Mouse (Mus musculus) C2C12 (cell line): ENCODE results near the gene Kat6b. TPM values are rescaled to one million over a fixed set of nuclear protein-coding genes. Genes with fewer than 3 reads are reported as not detected.

Source experiments
- H3K27me3 ChIP-seq: one replicate; pipeline ENCODE4 v1.6.1; 2011; ENCODE audit not compliant: control insufficient read depth, insufficient read depth, insufficient read length
- H3K36me3 ChIP-seq: one replicate; pipeline ENCODE4 v1.6.1; 2011; ENCODE audit not compliant: control insufficient read depth, insufficient read depth
- H3K4me3 ChIP-seq: one replicate; pipeline ENCODE4 v1.5.1; 2011; ENCODE audit warnings: mild to moderate bottlenecking, control low read depth; ENCODE audit not compliant: poor library complexity, insufficient read depth, severe bottlenecking
- H3K79me2 ChIP-seq: one replicate; pipeline ENCODE4 v1.6.1; 2011; ENCODE audit not compliant: control insufficient read depth, insufficient read depth
- H3K79me3 ChIP-seq: one replicate; pipeline ENCODE4 v1.6.1; 2011; ENCODE audit warnings: low read depth, control low read depth
- H3ac ChIP-seq: one replicate; pipeline ENCODE3; 2011; ENCODE audit warnings: low read depth; ENCODE audit not compliant: control insufficient read depth, insufficient read length
- CEBPB ChIP-seq: IDR thresholded peaks from one replicate; pipeline ENCODE4 v1.6.1; 2011; ENCODE audit warnings: low read depth, mild to moderate bottlenecking, control low read depth, moderate library complexity
- CTCF ChIP-seq: IDR thresholded peaks from one replicate; pipeline ENCODE4 v1.5.1; 2011; ENCODE audit not compliant: control insufficient read depth, insufficient read depth, insufficient read length
- FOSL1 ChIP-seq: IDR thresholded peaks from one replicate; pipeline ENCODE4 v1.8.0; 2011; ENCODE audit warnings: mild to moderate bottlenecking, low read length; ENCODE audit not compliant: poor library complexity, insufficient read depth, severe bottlenecking
- MAX ChIP-seq: IDR thresholded peaks from one replicate; pipeline ENCODE4 v1.6.1; 2011; ENCODE audit warnings: mild to moderate bottlenecking, control low read depth
- MYOD1 ChIP-seq: IDR thresholded peaks from one replicate; pipeline ENCODE4 v1.6.1; 2011; ENCODE audit warnings: low read depth; ENCODE audit not compliant: control insufficient read depth, insufficient read length
- MYOG ChIP-seq: IDR thresholded peaks from one replicate; pipeline ENCODE4 v1.6.1; 2011; ENCODE audit not compliant: control insufficient read depth, insufficient read length; ENCODE audit errors: extremely low read depth
- USF1 ChIP-seq: IDR thresholded peaks from one replicate; pipeline ENCODE4 v1.6.1; 2011; ENCODE audit warnings: low read depth, mild to moderate bottlenecking, control low read depth, moderate library complexity
- polyA plus RNA-seq: library from polyadenylated mRNA; unstranded; fragments of >200 nt; fragmentation: generic; extraction: Trizol; gene quantifications from one replicate; pipeline ENCODE4 v1.2.1, GENCODE M21; 2012; ENCODE audit warnings: missing spikeins

Gene Kat6b
- polyA plus RNA-seq, 1 experiment: 2.7 TPM

GRCm38 (mm10) chr14:21683834-21684233, 202.6 kb downstream of the Kat6b start:
- no peaks in the 10 kb centered on the region for H3K36me3 ChIP-seq
- no peaks in the 10 kb centered on the region for H3K79me3 ChIP-seq
- no peaks in the 10 kb centered on the region for H3K79me2 ChIP-seq
- no peak overlapping the region for H3ac ChIP-seq
- no peaks in the 10 kb centered on the region for H3K27me3 ChIP-seq
- H3K4me3 ChIP-seq: no peak overlapping the region
- no peak for TF ChIP-seq CEBPB
- no peak for TF ChIP-seq MYOG
- no peak for TF ChIP-seq MAX
- TF ChIP-seq MYOD1: peak; percentile 66
- no peak for TF ChIP-seq FOSL1
- no peak for TF ChIP-seq CTCF
- TF ChIP-seq USF1: no peak

DNA sequence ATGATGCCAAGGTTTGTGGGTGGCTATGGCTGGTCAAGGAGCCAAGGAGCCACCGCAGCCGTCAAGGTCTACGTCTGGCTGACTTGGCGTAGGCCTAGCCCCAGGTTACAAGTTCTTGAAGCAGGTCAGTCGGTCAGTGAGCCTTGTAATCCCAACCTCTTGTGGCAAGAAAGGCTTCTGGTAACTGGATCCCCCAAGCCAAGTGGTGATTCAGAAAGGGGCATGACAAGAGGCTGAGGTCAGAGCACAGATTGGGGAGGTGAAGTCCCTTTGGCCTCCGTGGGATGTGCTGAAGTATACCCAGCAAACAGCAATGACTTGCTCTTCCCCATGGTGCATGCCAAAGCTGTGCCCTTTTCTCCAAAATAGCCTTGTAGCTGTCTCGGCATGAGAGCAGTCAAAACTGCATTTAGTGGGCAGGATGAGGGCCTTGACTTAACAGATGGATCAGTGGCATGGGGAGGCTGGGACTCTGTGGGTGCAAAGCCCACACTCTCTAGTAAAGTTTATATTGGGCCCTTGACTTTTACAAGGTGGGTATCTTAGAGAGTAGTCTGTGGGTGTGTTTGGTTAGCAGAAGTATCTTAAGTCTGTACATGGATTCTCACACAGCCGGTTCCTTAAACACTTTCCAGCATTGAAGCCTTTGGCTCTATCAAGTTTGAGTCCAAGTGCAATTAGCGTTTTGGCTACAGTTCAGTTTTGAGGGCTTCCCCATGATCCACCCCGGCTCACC, 204.3 kb downstream of the Kat6b start:
- Histone ChIP-seq H3K27me3 (no peaks in the 10 kb centered on the region), H3K36me3 (no peaks in the 10 kb centered on the region), H3K79me2 (no peaks in the 10 kb centered on the region), H3K79me3 (no peaks in the 10 kb centered on the region), H3ac (no peak overlapping the region), H3K4me3 (no peak overlapping the region)
- no peak for TF ChIP-seq CEBPB
- no peak for TF ChIP-seq MAX
- no peak for TF ChIP-seq FOSL1
- TF ChIP-seq CTCF: no peak
- TF ChIP-seq USF1: no peak
- TF ChIP-seq MYOG: no peak

- no peak for TF ChIP-seq MYOD1
- TF ChIP-seq USF1: no peak
- TF ChIP-seq CEBPB: no peak
- no peak for TF ChIP-seq MYOG
- TF ChIP-seq CTCF: no peak
- Histone ChIP-seq H3K36me3 (no peaks in the 10 kb centered on the region), H3K27me3 (no peaks in the 10 kb centered on the region), H3K79me3 (no peaks in the 10 kb centered on the region), H3ac (no peak overlapping the region), H3K4me3 (no peak overlapping the region), H3K79me2 (no peaks in the 10 kb centered on the region)
Measured at GRCm38 (mm10) chr14:21686376-21687279, 205.4 kb downstream of the Kat6b start.

GRCm38 (mm10) chr14:21691070-21691469, 209.8 kb downstream of the Kat6b start:
- Histone ChIP-seq H3K79me2 (no peaks in the 10 kb centered on the region), H3K27me3 (no peaks in the 10 kb centered on the region), H3K4me3 (no peak overlapping the region), H3ac (no peak overlapping the region), H3K79me3 (no peaks in the 10 kb centered on the region), H3K36me3 (no peaks in the 10 kb centered on the region)
- TF ChIP-seq MYOD1 (no peak), MAX (no peak), CEBPB (no peak), MYOG (no peak), USF1 (no peak), FOSL1 (no peak)

- Histone ChIP-seq H3K79me2 (no peaks in the 10 kb centered on the region), H3ac (no peak overlapping the region), H3K27me3 (no peaks in the 10 kb centered on the region), H3K4me3 (no peak overlapping the region), H3K36me3 (no peaks in the 10 kb centered on the region), H3K79me3 (no peaks in the 10 kb centered on the region)
- TF ChIP-seq FOSL1 (no peak), USF1 (no peak), MAX (no peak), MYOG (no peak), MYOD1 (no peak), CTCF (no peak), CEBPB (no peak)
Measured at GRCm38 (mm10) chr14:21695020-21695419, 213.8 kb downstream of the Kat6b start.
